Mouse (Mus musculus) midbrain, embryonic 14.5 days (tissue): ENCODE measurements around the gene Gm9780. TPM values are rescaled to one million over a fixed set of nuclear protein-coding genes. Genes with fewer than 3 reads are reported as not detected.
A peak's percentile ranks its signal among the peaks of the same experiment; 100 is the strongest.
"Not testable (repeated sequence)": the region's sequence is repeated elsewhere in the genome, so short reads cannot be mapped to it uniquely, and the experiment has no call there.

ENCODE experiments used
- ATAC-seq: fragments of 200-750 bp; cut with Nextera tagmentation; 2 replicates; pipeline ENCODE4 v1.8.0; 2017; ENCODE audit warnings: moderate number of reproducible peaks, moderate library complexity; ENCODE audit not compliant: low FRiP score, low TSS enrichment
- DNase-seq: peaks from one replicate; pipeline ENCODE4 v3.0.0-alpha.2; 2015
- H3K27ac ChIP-seq: fragments of 300-500 bp; sonication (generic); replicated peaks from 2 replicates; pipeline ENCODE4 v1.5.1; 2014; ENCODE audit warnings: mild to moderate bottlenecking, low read depth, low read length, moderate library complexity
- H3K27me3 ChIP-seq: fragments of 300-500 bp; sonication (generic); 2 replicates; pipeline ENCODE4 v1.6.1; 2014; ENCODE audit warnings: low read length, control low read depth, mixed read lengths; ENCODE audit not compliant: control insufficient read depth, insufficient read depth
- H3K36me3 ChIP-seq: fragments of 300-500 bp; sonication (generic); 2 replicates; pipeline ENCODE4 v1.6.1; 2014; ENCODE audit warnings: low read length, control low read depth; ENCODE audit not compliant: control insufficient read depth, insufficient read depth
- H3K4me1 ChIP-seq: fragments of 300-500 bp; sonication (generic); 2 replicates; pipeline ENCODE4 v1.6.1; 2014; ENCODE audit warnings: mild to moderate bottlenecking, antibody characterized with exemption, low read length, control low read depth; ENCODE audit not compliant: control insufficient read depth, insufficient read depth
- H3K4me2 ChIP-seq: fragments of 300-500 bp; sonication (generic); 2 replicates; pipeline ENCODE4 v1.6.1; 2014; ENCODE audit warnings: mild to moderate bottlenecking, low read length, moderate library complexity
- H3K4me3 ChIP-seq: fragments of 300-500 bp; sonication (generic); replicated peaks from 2 replicates; pipeline ENCODE4 v1.5.1; 2014; ENCODE audit warnings: low read depth, low read length
- H3K9ac ChIP-seq: fragments of 300-500 bp; sonication (generic); replicated peaks from 2 replicates; pipeline ENCODE4 v1.6.1; 2014; ENCODE audit warnings: mild to moderate bottlenecking, low read length, moderate library complexity
- H3K9me3 ChIP-seq: fragments of 300-500 bp; sonication (generic); 2 replicates; pipeline ENCODE4 v1.6.1; 2016; ENCODE audit warnings: low read length, control low read depth, mixed read lengths; ENCODE audit not compliant: control insufficient read depth
- WGBS: fragments of 180-500 bp; shearing (Covaris S2); extraction: QIAGEN DNeasy Blood & Tissue Kit; methylation state at CpG from one replicate; pipeline ENCODE4 v1.1.7; 2014; 5-methylcytosine and 5-hydroxymethylcytosine counted together
- polyA plus RNA-seq: library from polyadenylated mRNA; unstranded; fragments of >200 nt; fragmentation: Nextera tagmentation; extraction: Ambion mirVana; gene quantifications from 2 replicates; pipeline ENCODE4 v1.2.1, GENCODE M21; 2014

The Gm9780 gene
- polyA plus RNA-seq, 1 experiment from 2014 or later: 3.9 TPM

GRCm38 (mm10) chr14:26007462-26007861 is 35.0 kb downstream of the Gm9780 start:
- not testable (repeated sequence) for H3K4me1 ChIP-seq, H3K9me3 ChIP-seq, H3K4me2 ChIP-seq, H3K4me3 ChIP-seq, H3K27ac ChIP-seq, H3K9ac ChIP-seq, H3K27me3 ChIP-seq, H3K36me3 ChIP-seq, ATAC-seq, DNase-seq
- no CpG with 5 or more reads among the region's 2 CpGs for WGBS

GRCm38 (mm10) chr14:25981880-25982279 is 60.6 kb downstream of the Gm9780 start:
- not testable (repeated sequence) for ATAC-seq, H3K9ac ChIP-seq, H3K4me2 ChIP-seq, H3K36me3 ChIP-seq, H3K27ac ChIP-seq, H3K9me3 ChIP-seq, H3K27me3 ChIP-seq, H3K4me1 ChIP-seq, H3K4me3 ChIP-seq
- peak; percentile 0 for DNase-seq
- 92% methylated on average over 6 of the region's 9 CpGs for WGBS

DNA sequence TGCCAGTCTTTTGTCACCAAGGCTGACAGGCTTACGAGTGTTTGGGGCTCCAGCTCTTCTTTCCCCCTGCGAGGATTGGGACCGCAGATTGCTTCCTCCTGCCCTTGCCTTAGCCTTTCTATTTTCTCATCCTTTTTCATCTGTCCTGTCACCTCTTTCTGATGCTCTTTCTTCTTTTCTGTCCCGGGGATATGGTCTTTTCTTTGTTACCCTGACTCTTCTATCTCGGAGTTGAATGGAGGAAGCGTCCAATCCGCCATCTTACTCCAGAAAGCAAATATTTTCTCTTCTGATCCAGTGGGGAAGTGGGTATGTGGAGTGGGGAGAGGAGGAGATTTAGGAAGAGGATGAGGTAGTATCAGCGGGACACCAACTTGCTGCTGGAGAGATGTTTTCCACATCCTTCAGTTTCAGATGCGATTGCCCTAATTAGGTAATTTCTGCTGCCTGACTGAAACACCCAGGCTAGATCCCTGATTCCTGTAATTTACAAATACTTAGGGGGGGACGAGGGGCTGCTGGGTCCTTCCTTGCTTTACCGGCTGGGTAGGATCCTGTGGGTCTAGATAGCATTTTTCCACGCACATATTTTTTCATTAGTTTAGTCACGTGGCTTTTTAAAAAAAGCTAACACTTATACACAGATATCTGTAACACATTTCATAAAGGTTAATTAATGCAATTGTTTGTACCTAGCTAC is 63.1 kb downstream of the Gm9780 start:
- H3K4me2 ChIP-seq: peak overlapping the region; percentile 40
- H3K9ac ChIP-seq: 0 out of 2 replicates have a peak overlapping the region, but pooled peaks have one; percentile 34
- H3K27me3 ChIP-seq, H3K9me3 ChIP-seq, DNase-seq, H3K4me3 ChIP-seq, H3K4me1 ChIP-seq, H3K36me3 ChIP-seq: not testable (repeated sequence)
- H3K27ac ChIP-seq: peak overlapping the region; percentile 88
- 0% methylated on average over 6 of the region's 13 CpGs for WGBS
- ATAC-seq: peak; percentile 55; the same call in 1 of the 2 replicates

GRCm38 (mm10) chr14:25978371-25979241 is 63.9 kb downstream of the Gm9780 start, which contains the start of gene Duxbl1:
Gene Duxbl1, plus strand, starts transcription at chr14:25978577.
- H3K4me1 ChIP-seq, DNase-seq, H3K4me3 ChIP-seq, H3K36me3 ChIP-seq, H3K27me3 ChIP-seq, H3K9me3 ChIP-seq: not testable (repeated sequence)
- Histone ChIP-seq H3K27ac (peak within 1 kb of the TSS; percentile 88), H3K4me2 (peak within 1 kb of the TSS; percentile 40), H3K9ac (0 out of 2 replicates have a peak within 1 kb of the TSS, but pooled peaks have one; percentile 34)
- WGBS: no CpG with 5 or more reads among the region's 25 CpGs
- peak; percentile 91 for ATAC-seq

Other genes with a start within 250 kb of the Gm9780 start
- gene Anxa11, start 200.6 kb downstream of the Gm9780 start, polyA plus RNA-seq: 0.42 and 2.4 TPM in 2 replicates
- not detected in 2 replicates for gene Plac9a, start 139.6 kb downstream of the Gm9780 start, polyA plus RNA-seq
- 2.9 and 4.7 TPM in 2 replicates for gene Tmem254a, start 115.0 kb downstream of the Gm9780 start, polyA plus RNA-seq
- not detected in 2 replicates for gene Cphx1, start 104.4 kb downstream of the Gm9780 start, polyA plus RNA-seq
- 2.0 and 3.0 TPM in 2 replicates for gene Duxbl1, start 64.1 kb downstream of the Gm9780 start, polyA plus RNA-seq
- 18.3 and 29.7 TPM in 2 replicates for gene Tmem254c, start 24.6 kb upstream of the Gm9780 start, polyA plus RNA-seq
- not detected in 2 replicates for gene Cphx2, start 38.8 kb upstream of the Gm9780 start, polyA plus RNA-seq
- gene Cphx3, start 39.6 kb upstream of the Gm9780 start, polyA plus RNA-seq: not detected in 2 replicates
- gene Duxbl2, start 75.6 kb upstream of the Gm9780 start, polyA plus RNA-seq: 0.72 and 5.5 TPM in 2 replicates
- 1.4 and 5.9 TPM in 2 replicates for gene Plac9b, start 139.8 kb upstream of the Gm9780 start, polyA plus RNA-seq
- 18.4 and 23.7 TPM in 2 replicates for gene Tmem254b, start 164.3 kb upstream of the Gm9780 start, polyA plus RNA-seq
- gene Duxbl3, start 215.3 kb upstream of the Gm9780 start, polyA plus RNA-seq: 1.2 and 3.6 TPM in 2 replicates